Mouse (Mus musculus) C2C12 (cell line): ENCODE measurements at regions not wholly inside any gene's neighbourhood (a gene's known extent, or its start where the extent isn't known, plus 50 kb on each side); places are given as distances from the start of the nearest gene placed in this dataset.
"Not testable (repeated sequence)": the region's sequence is repeated elsewhere in the genome, so short reads cannot be mapped to it uniquely, and the experiment has no call there.

Experiments used
- H3K27me3 ChIP-seq: one replicate; pipeline ENCODE4 v1.6.1; 2011; ENCODE audit not compliant: control insufficient read depth, insufficient read depth, insufficient read length
- H3K36me3 ChIP-seq: one replicate; pipeline ENCODE4 v1.6.1; 2011; ENCODE audit not compliant: control insufficient read depth, insufficient read depth
- H3K4me3 ChIP-seq: one replicate; pipeline ENCODE4 v1.5.1; 2011; ENCODE audit warnings: mild to moderate bottlenecking, control low read depth; ENCODE audit not compliant: poor library complexity, insufficient read depth, severe bottlenecking
- H3K79me2 ChIP-seq: one replicate; pipeline ENCODE4 v1.6.1; 2011; ENCODE audit not compliant: control insufficient read depth, insufficient read depth
- H3K79me3 ChIP-seq: one replicate; pipeline ENCODE4 v1.6.1; 2011; ENCODE audit warnings: low read depth, control low read depth
- H3ac ChIP-seq: one replicate; pipeline ENCODE3; 2011; ENCODE audit warnings: low read depth; ENCODE audit not compliant: control insufficient read depth, insufficient read length
- CEBPB ChIP-seq: IDR thresholded peaks from one replicate; pipeline ENCODE4 v1.6.1; 2011; ENCODE audit warnings: low read depth, mild to moderate bottlenecking, control low read depth, moderate library complexity
- CTCF ChIP-seq: IDR thresholded peaks from one replicate; pipeline ENCODE4 v1.5.1; 2011; ENCODE audit not compliant: control insufficient read depth, insufficient read depth, insufficient read length
- FOSL1 ChIP-seq: IDR thresholded peaks from one replicate; pipeline ENCODE4 v1.8.0; 2011; ENCODE audit warnings: mild to moderate bottlenecking, low read length; ENCODE audit not compliant: poor library complexity, insufficient read depth, severe bottlenecking
- MAX ChIP-seq: IDR thresholded peaks from one replicate; pipeline ENCODE4 v1.6.1; 2011; ENCODE audit warnings: mild to moderate bottlenecking, control low read depth
- MYOD1 ChIP-seq: IDR thresholded peaks from one replicate; pipeline ENCODE4 v1.6.1; 2011; ENCODE audit warnings: low read depth; ENCODE audit not compliant: control insufficient read depth, insufficient read length
- MYOG ChIP-seq: IDR thresholded peaks from one replicate; pipeline ENCODE4 v1.6.1; 2011; ENCODE audit not compliant: control insufficient read depth, insufficient read length; ENCODE audit errors: extremely low read depth
- USF1 ChIP-seq: IDR thresholded peaks from one replicate; pipeline ENCODE4 v1.6.1; 2011; ENCODE audit warnings: low read depth, mild to moderate bottlenecking, control low read depth, moderate library complexity

DNA sequence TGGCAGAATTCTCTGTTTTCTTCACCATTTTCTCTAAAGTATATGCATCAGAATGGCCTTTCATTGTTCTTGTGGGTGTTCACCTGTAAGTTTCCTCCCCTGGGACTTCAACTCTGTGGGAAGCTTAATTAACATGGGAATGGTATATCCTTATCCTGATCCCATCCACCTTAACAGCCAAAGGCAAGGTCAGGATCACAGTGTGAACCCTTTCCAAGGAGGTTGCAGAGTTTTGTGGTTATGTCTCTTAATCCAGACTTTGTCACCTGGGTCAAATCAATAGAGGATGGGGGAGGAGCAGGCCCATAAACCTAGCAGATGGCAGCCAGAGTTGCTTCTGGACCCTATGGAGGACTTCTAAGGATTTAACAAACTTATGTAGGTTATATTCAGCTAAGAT lies 102.9 kb upstream of the Trim24 start:
- no peaks in the 10 kb centered on the region for H3K27me3 ChIP-seq
- H3K79me3 ChIP-seq, result no peaks in the 10 kb centered on the region
- H3K4me3 ChIP-seq, result no peak overlapping the region
- no peaks in the 10 kb centered on the region for H3K36me3 ChIP-seq
- H3K79me2 ChIP-seq, result no peaks in the 10 kb centered on the region
- no peak overlapping the region for H3ac ChIP-seq
- TF ChIP-seq CTCF, result no peak
- TF ChIP-seq CEBPB, result no peak
- no peak for TF ChIP-seq USF1
- TF ChIP-seq MYOD1, result no peak
- no peak for TF ChIP-seq MAX
- TF ChIP-seq MYOG, result no peak

DNA sequence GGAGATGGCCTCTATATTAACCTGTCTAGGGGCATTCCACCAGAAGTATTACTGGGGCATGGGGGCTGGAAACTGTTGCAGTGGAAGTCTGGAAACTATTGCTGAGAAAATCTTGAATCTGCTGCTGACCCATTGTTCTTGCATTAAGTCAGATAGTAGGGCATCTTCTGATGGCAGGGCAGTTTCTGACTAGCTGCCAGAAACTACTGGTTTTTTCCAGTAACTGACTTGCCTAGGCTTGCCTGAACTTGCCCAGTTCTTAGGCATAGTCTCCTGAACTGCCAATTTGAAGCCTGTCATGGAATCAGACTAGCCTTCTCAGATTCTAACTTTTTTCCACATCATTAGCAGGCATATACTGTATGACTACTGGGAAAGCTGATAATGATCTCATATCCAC lies 97.3 kb upstream of the Trim24 start:
- TF ChIP-seq MAX (no peak), CEBPB (no peak), MYOG (no peak), USF1 (no peak), MYOD1 (no peak), FOSL1 (no peak), CTCF (no peak)
- Histone ChIP-seq H3K79me2 (no peaks in the 10 kb centered on the region), H3K36me3 (no peaks in the 10 kb centered on the region), H3ac (no peak overlapping the region), H3K4me3 (no peak overlapping the region), H3K27me3 (no peaks in the 10 kb centered on the region), H3K79me3 (no peaks in the 10 kb centered on the region)

DNA sequence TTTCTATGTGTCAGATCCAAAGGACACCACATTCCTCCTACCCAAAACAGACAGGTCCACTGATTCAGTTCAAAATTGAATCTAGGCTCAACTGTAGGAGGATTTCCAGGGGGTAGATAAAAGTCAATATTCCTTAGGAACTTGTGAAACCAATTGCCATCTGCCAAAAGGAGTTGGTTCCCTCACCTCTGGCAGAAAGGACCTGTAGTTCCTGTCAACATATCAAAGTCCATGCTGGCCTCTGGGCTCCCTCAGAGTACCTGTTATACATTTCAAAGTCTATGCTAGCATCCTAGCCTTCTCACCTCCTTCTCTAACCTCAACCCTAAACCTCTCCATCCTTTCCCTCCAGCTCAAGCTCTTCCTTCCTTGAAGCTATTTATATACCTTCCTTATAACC lies 95.5 kb upstream of the Trim24 start:
- no peak overlapping the region for H3K4me3 ChIP-seq
- H3ac ChIP-seq, result no peak overlapping the region
- TF ChIP-seq MYOG (no peak), FOSL1 (no peak), CTCF (no peak), CEBPB (no peak), USF1 (no peak), MYOD1 (no peak), MAX (no peak)
- no peaks in the 10 kb centered on the region for H3K36me3 ChIP-seq
- no peaks in the 10 kb centered on the region for H3K79me2 ChIP-seq
- H3K27me3 ChIP-seq, result no peaks in the 10 kb centered on the region
- H3K79me3 ChIP-seq, result no peaks in the 10 kb centered on the region

DNA sequence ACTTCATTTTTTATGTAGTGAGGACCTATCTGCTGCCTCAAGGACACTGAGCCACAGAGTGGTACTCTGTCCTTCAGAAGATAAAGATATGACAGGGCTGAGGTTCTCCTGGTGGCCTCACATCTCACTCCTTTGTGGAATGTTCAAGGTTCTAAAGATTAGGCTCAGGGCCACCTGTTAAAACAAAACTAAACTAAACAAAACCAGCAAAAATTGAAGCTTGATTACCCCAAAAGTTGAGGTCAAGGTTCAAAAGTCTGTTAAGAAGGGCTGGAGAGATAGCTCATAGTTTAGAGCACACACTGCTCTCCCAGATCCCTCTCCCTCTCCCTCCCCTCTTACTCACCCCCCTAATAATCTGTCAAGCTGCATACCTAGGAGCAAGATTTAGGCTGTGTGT lies 90.7 kb upstream of the Trim24 start:
- Histone ChIP-seq H3K36me3 (no peaks in the 10 kb centered on the region), H3K79me3 (no peaks in the 10 kb centered on the region)

DNA sequence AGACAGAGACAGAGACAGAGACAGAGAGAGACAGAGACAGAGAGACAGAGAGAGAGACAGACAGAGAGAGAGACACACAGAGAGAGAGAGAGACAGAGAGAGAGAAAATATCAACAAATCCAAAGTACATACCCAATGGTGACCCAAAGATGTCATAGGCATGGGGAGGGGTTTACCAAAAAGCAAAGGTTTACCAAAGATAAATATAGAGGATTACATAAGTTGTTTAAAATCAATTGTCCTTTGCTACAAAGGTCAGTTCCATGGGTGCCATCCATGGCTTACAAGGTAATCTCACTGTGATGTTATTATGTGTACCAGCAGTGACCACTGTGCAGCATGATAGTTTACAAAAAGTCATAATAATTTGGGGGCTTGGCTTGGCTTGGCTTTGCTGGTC lies 88.7 kb upstream of the Trim24 start:
- TF ChIP-seq CTCF, result no peak
- TF ChIP-seq FOSL1, result no peak
- no peak for TF ChIP-seq MYOD1
- no peak for TF ChIP-seq MYOG
- TF ChIP-seq CEBPB, result no peak
- no peak for TF ChIP-seq MAX
- TF ChIP-seq USF1, result no peak
- no peaks in the 10 kb centered on the region for H3K79me3 ChIP-seq
- H3K79me2 ChIP-seq, result no peaks in the 10 kb centered on the region
- no peaks in the 10 kb centered on the region for H3K36me3 ChIP-seq
- H3K27me3 ChIP-seq, result no peaks in the 10 kb centered on the region
- H3ac ChIP-seq, result no peak overlapping the region
- H3K4me3 ChIP-seq, result no peak overlapping the region

More for the DNA sequence above, 90.7 kb upstream of the Trim24 start:
- TF ChIP-seq CTCF (no peak), MAX (no peak), MYOD1 (no peak), CEBPB (no peak)
- H3K27me3 ChIP-seq, result no peaks in the 10 kb centered on the region
- no peak overlapping the region for H3ac ChIP-seq
- no peak overlapping the region for H3K4me3 ChIP-seq
- H3K79me2 ChIP-seq, result no peaks in the 10 kb centered on the region

DNA sequence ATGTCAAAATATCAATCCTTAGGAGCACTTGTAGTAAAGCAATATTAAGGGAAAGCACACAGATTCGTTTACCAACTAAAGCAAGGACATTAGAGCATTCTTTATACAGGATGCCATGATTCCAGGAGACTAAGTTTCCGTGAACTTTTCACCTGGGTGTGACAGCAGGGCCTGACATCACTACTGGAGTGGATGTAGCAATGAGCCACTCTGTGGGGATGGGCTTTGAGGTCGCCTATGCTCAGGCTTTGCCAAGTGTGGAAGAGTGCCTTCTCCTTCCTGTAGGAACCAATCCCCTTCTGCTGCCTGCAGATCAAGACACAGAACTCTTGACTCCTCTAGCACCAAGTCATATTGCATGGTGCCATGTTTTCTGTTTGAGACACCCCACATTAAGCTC lies 85.3 kb upstream of the Trim24 start:
- not testable (repeated sequence) for H3K79me2 ChIP-seq, H3K36me3 ChIP-seq, H3K27me3 ChIP-seq, H3ac ChIP-seq, H3K4me3 ChIP-seq, H3K79me3 ChIP-seq
